Mouse (Mus musculus) left cerebral cortex, adult 9 months (tissue): ENCODE results near the gene Lrrc47.

Experiments used
- DNase-seq, 2 experiments: peaks; one replicate each; pipeline ENCODE4 v3.0.0; 2022; ENCODE audit warnings: low spot score in 2 of 2

Gene Lrrc47

DNA sequence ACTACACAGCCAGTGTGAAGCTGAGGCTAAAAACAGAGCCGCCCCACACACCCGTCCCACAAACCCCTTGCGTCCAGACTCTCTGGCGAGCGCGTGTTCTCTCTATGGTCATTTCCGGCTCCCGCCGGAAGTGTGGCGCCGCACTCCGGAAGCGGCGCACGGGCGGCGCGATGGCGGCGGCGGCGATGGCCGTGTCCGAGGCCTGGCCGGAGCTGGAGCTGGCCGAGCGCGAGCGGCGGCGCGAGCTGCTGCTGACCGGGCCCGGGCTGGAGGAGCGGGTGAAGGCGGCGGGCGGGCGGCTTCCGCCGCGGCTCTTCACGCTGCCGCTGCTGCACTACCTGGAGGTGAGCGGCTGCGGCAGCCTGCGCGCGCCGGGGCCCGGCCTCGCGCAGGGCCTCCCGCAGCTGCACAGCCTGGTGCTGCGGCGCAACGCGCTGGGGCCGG, at the start of gene Lrrc47:
TSS of gene Lrrc47 (plus strand) at position 86 of the 444 bp plus-strand sequence.
- DNase-seq, result peak in 1 of 2 experiments; percentile 79

DNA sequence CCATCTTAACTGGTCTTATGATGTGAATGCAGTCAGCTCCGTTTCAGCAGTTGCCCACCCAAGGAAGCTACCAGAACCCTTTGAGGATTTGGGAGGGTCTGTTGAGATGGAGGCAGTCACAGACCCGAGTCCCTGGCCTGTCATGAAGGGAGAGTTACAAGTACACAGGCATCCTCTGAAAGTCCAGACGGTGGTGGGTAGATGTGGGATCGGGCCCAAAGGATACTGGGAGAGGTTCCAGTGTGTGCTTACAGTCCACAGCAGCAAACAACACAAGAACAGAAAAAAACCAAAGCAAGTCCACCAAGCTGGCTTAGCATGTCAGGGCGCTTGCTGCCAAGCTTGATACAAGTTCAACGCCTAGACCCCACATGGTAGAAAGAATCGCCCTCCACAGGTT, 48.9 kb upstream of the Lrrc47 start:
- peak in 1 of 2 experiments; percentile 69 for DNase-seq

DNA sequence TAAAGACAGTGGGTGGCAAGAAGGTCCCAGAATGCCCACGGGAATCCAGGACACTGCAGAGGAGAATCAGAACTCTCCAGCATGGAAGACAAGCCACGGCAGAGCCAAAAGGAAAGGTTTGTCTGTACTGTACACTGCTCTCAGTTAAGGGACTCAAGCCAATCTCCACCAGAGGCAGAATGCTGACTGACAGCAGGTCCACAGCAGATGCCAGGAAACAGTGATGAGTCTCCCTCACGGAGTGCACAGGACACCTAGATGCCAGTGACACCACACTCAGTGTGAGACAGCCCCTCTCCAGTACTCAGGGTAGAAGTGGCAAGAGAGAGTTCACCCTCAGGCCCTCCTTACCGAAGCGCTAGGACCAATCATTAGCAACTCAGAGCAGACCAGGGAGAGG, 44.9 kb upstream of the Lrrc47 start:
- DNase-seq, result no peak

DNA sequence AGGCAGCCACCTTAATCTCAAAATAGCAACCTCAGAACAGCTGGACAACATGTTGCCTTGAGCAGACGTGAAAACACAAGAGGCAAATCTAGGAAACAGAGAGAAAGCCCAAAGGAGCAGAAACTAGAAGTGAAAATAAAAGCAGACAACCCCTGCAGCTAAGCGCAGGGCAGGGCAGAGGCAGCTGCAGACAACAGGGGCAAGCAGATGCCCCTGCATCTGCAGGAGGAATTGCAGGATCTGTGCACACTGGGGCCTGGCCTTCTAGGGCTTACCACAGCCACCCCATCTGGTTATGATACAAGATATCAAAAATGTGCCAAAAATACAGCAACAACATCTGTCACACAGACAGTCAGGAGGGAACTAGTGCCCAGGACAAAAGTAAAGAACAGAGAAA, 44.0 kb upstream of the Lrrc47 start:
- no peak for DNase-seq

DNA sequence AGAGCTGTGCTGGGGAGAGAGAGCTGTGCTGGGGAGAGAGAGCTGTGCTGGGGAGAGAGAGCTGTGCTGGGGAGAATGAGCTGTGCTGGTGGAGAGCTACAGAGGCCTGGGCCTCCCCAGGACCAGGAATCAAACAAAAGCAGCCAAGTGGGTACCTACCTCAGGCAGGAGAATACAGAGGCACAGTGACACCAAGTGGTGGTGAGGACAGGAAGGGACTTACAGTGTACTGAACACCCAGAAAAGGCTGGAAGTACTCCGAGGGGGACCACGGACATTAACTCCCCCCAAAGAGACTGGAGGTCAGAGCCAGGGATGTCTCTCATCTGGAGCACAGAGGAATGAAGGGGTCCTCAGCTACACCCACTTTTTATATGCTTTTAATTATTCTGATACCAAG, 43.5 kb upstream of the Lrrc47 start:
- DNase-seq, result no peak

DNA sequence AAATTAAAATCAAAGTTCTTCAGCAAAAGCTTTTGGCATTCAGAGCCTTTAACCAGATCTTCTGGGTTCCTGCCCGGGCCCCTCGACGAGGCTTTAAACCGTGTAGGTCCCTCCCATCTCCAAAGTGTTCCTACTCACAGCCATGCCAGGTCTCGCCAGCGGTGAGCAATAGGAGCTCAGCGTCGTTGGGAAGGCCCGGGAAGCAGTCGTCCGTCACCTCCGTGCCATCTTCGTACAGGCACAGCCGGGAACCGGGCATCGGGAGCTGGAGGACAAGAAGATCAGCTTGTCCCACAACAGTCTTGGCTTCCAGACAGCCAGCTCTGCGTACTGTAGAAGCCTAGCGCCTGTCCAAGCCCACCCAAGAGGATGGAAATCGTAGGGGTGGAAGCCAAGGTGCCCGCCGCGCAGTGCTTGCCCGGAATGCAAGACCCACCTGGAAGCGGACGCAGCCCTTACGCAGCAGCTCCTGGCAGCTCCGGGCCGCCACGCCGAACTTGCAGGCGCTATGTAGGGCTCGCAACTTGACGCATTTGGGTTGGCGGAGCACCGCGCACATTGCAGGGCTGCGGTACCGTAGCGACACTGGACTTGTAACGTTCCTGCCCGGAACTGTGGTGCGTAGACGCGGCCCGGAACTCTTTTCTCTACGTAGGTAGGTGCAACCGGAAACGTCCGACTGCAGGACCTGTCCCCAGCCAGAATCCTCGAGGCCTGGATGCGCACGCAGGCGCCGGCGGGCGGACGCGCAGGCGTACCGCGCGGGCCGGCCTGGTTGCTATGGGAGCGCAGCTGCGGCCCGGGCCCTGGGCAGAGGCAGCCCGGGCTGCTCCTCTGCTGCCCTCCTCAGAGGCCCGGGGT, 36.9 kb upstream of the Lrrc47 start, which contains the start of the genes Dffb and Cep104:
TSS of gene Dffb (minus strand) at position 696 of the 861 bp plus-strand sequence.
TSS of gene Cep104 (plus strand) at position 764 of the 861 bp plus-strand sequence.
- peak; percentile 80 to 96 for DNase-seq

DNA sequence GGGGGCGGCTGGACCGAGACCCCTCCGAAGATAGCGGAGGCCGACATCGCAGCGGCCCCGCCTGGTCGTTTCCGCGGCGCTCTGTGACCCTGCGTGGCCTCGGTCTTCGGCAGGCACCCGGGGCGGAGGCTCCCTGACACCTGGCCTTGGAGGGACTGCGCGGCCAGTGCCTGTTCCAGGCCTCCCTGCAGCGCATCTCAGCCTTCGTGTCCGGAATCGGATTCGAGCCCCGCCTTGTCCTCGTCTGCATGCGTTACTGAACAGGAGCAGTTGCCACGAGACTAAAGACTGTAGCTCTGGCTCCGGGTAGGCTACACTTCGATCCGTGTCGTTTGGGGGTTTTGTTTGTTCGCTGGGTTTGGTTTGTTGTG, 36.3 kb upstream of the Lrrc47 start:
- DNase-seq, result no peak

DNA sequence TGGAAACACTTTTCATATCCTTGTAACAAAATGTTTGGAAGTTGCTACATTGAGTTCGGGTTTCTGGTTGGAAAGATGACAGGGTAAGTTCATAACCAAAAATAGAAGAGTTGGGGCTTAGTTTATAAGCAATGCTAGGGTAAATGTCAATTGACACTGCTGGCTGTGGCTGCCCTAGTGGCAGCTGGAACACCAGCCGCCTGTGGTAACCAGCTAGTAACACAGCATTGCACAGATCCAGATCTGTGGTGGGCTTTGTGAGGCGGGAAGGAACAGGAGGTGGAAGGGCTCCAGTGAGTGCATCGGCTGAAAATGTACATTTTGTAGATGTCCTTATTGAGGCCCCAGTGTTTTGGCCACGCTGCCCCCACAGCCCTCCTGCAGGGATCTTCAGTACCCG, 35.8 kb upstream of the Lrrc47 start:
- DNase-seq, result no peak

DNA sequence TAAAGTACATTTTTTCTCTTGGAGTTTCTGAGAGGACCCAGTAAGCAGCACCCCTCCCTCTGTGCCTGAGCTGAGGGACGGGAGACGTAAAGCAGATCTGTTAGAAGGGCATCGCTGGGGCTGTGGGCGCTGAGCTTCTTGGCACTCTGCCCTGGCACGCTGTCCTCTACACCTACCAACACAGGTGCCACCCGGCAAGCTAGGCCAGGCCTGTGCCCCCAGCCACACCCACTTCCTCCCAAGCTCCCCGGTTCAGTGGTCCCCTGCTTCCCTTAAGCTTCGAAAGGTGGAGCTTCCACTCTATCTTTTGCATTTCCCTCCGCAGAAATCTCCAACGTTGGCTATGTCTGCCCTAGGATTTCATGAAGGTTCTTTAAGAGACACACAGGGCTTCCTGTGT, 32.3 kb upstream of the Lrrc47 start:
- no peak for DNase-seq

DNA sequence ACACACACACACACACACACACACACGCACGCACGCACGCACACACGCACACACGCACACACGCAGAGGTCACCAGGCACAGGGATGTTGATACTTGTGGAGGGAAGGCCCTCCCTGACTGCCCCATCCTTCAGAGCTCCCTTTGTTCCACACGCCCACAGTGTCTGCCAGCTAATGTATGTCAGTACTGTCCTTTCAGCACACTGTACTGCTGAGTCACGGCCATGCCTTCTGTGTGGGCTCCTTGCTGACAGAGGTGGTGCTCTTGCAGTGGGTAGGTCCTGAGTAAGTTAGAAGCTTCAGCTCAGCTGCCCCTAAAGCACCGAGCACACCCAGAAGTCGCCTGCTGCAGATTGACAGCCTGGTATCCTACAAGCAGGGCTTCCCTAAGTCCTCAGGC, 31.1 kb upstream of the Lrrc47 start:
- DNase-seq, result peak in 1 of 2 experiments; percentile 21

DNA sequence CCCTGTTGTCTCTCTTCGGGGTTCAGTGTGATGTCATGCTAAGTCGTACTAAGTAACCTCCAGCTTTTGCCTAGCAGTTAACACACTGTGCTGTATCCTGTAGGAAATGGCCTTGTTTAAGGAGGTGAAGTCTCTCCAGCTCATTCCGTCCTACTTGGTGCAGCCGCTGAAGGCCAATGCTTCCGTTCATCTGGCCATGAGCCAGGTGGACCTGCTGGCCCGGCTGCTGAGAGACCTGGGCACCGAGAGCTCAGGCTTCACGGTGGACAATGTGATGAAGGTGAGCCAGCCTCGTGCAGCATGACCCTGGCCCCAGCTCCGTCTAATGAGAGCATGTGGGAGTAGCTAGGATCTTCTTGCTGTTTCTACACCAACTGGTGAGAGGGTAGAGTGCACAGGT, 18.8 kb upstream of the Lrrc47 start:
- DNase-seq, result no peak

DNA sequence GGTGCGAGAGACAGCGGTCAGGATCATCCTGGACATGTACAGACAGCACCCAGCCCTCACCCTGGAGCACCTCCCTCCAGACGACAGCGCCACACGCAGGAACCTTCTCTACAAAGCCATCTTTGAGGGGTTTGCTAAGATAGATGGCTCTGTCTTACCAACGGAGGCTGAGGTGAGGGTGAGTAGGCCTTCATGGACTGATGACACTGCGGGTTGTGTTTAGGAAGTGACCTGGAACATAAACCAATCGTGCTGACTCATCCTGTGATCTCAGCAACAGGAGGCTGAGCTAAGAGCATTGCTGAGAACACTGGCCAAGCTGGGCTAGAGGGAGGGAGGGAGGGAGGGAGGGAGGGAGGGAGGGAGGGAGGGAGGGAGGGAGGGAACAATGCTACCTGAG, 18.0 kb upstream of the Lrrc47 start:
- DNase-seq, result no peak

DNA sequence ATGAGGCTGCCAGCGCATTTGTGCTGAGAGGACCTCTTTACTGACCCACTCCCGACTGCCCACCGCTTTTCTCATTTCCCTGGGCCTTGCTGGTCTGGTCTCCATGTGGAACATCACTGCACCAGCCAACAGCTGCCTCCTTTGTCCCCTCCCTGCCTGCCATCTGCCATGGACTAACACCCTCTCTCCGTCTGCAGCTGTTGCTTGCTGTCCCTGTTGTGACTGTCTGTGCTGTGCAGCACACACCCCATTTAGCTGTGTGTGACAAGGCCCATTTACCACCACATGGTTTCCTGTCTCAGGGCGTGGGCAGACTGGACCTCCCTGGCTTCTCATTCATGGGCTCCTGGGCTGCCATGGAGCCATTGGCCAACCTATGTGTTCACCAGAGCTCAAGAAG, 6.0 kb upstream of the Lrrc47 start:
- no peak for DNase-seq

DNA sequence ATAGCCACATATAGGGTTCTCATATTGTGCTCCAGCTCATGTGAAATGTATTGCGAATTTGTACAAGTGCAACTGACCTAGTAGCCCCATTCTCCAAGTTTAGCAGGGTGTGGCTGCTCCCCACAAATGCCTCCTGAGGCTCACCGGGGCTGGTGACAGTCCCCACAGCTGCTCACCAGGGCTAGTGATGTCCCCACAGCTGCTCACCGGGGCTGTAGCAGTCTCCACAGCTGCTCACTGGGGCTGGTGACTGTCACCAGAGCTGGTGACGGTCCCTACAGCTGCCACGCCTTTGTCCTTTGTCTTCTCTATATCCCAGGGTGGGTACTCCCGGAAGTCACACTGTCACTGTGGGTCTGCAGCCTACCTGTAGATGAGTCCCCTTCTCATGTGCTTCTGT, 5.3 kb upstream of the Lrrc47 start:
- DNase-seq, result no peak

DNA sequence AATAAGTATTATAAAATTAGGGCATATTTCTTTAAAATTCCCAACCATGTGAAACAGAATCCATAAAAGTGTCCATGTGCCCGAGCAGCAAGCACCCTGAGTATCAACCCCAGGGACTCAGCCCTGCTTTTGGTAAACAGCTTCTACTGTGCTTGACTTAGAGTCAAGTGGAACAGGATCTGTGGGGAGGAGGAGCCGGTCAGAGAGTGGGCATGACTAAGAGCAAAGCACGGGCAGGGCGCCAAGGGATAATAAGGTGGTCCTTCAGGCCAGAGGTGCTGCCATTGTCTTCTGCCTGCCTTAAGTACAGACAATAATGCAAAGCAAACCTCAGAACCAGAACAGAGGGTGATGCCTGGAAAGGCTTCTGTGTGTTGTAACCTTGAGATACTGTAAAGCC, 3.8 kb upstream of the Lrrc47 start:
- no peak for DNase-seq

DNA sequence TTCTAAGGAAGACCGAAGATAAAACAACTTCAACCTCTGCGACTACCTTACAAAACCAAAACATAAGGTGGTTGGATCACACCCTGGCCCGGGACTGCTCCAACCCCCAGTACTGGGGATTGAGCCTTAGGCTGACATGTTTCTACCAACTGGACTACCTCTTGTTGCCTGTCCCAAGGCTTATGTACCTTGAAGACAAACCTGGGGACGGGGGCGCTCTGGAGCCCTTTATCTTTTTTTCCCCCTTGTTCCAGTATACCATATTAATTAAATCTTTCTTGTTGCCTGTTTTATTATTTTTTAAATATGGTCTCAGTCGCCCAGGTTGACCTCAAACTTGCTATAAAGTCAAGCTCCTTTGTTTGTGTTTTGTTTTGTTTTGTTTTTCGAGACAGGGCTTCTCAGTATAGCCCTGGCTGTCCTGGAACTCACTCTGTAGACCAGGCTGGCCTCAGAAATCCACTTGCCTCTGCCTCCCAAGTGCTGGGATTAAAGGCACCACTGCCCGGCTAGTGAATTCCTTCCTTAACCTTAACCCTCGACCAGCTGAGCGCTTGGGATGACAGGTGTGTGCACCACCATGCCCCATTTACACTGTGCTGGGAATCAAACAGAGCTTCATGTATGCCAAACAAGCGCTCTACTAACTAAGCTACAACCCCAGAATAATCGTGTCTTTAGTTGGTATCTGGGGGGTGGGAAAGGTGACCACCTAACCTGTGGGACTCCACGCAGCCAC, 455 bp upstream of the Lrrc47 start:
- no peak for DNase-seq

DNA sequence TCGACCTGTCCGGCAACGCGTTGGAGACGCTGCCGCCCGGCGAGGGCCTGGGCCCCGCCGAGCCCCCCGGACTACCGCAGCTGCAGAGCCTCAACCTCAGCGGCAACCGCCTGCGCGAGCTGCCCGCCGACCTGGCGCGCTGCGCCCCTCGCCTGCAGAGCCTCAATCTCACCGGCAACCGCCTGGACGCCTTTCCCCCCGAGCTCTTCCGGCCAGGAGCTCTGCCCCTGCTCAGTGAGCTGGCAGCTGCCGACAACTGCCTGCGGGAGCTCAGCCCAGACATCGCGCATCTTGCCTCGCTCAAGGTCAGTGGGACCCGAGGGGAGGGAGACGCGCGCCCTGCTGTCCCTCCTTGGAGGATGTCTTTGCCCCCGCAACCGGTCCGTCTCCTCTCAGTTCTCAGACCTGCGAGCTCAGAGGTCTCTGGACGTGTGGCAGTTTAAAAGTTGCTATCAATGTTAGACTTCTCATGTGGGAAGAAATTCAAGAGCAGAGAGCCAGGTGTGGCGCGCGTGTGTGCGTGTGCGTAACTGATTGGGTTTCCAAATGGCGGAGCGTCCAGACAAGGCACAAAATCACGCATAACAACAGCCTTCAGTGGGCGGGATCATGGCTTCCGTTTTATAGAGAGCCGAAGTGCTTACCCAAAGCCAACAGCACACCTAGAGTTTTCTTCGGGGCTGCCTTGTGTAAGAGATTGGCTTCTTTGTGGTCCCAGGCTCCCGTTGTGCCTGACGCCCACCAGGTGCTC, 776 bp downstream of the Lrrc47 start:
- DNase-seq, result no peak

DNA sequence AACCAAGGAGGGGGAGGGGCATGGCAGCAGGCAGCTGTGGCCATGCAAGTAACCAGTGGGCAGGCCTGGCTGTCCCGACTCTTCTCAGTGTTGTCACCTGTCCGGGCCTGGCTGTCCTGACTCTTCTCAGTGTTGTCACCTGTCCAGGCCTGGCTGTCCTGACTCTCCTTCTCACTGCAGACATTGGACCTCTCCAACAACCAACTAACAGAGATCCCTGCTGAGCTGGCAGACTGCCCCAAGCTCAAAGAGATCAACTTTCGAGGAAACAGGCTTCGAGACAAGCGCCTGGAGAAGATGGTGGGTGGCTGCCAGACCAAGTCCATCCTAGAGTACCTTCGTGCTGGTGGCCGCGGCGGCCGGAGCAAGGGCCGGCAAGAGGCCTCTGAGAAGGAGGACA, 3.9 kb downstream of the Lrrc47 start:
- no peak for DNase-seq

DNA sequence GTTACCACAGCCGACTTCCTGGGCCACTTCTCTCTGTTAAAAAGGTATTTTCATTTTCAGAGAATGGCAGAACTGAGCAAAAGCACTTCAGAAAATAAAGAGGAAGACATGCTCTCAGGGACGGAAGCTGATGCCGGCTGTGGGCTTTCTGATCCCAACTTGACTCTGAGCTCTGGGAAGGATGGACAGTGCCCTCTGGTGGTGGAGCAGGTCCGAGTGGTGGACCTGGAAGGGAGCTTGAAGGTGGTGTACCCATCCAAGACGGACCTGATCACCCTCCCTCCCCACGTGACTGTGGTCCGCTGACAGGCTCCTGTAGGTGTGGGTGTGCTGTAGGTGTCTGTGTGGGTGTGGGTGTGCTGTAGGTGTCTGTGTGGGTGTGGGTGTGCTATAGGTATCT, 8.0 kb downstream of the Lrrc47 start:
- peak in 1 of 2 experiments; percentile 60 for DNase-seq

DNA sequence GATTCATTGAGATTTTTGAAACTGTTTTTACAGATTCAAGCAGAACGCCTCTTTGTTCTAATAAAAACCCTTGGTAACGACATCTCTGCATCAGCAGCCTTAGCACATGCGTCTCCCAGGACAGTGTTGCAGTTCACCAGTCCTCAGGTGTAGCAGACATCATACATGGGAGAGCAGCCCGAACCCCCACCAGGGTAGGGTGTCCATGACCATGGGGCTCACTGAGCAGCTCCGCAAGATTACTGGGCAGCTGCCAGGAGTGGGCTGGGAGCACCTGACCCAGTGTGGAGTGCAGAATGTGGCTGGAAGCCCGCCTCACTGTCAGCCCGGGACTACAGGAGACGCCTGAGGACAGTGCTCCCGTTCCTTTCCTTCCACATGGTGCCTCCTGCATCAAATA, 9.9 kb downstream of the Lrrc47 start:
- DNase-seq, result no peak

DNA sequence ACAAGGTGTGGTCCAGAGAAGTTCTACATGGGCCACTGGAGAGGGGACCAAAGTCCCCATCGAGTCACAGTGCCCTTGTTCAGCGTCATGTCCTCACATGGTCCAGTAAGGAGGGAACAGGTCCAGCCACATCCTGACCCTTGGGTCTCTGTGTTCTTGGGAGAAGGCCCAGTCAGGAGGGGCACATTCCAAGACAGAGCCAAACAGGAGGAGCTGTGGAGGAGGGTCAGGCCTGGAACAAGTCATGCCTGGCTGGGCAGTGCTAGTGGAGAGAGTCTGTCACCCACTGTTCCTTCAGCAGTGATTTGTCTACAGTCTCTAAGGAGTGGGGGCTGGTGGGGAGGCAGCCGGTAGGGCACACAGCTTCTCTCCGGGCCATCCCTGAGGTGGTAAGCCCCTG, 10.9 kb downstream of the Lrrc47 start:
- no peak for DNase-seq

DNA sequence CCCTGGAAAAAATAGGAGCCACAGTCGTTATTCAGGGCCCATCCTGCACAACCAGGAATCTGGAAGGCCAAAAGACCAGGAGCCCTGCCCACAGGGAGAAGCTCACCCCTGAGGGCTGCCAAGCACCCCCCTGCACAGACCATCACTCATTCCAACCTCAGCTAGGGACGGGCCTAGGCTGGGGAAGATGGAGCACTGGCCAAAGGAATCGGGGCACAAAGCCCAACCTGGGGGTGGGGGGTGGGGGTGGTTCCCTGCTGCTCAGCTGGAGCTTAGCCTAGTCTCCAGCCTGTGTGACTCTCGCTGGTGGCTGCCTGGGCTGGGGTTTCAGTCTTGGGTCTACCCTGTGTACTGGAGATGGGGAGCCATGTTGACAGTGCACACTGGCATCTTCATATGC, 11.3 kb downstream of the Lrrc47 start:
- no peak for DNase-seq
